Mouse (Mus musculus): ENCODE results near the gene Olfr324. TPM values are rescaled to one million over a fixed set of nuclear protein-coding genes. Genes with fewer than 3 reads are reported as not detected.

Olfr324 gene
- not detected for polyA plus RNA-seq (2017; shearing (Covaris generic))

GRCm38 (mm10) chr11:58594814-58595213 is at the start of gene Olfr324:
Gene Olfr324, plus strand, starts transcription at chr11:58595114.

GRCm38 (mm10) chr11:58546322-58546721 is 48.6 kb upstream of the Olfr324 start, which contains the start of gene Olfr329-ps:
Gene Olfr329-ps, minus strand, starts transcription at chr11:58546422.

GRCm38 (mm10) chr11:58555536-58555935 is 39.4 kb upstream of the Olfr324 start, which contains the start of gene Olfr328:
Gene Olfr328, minus strand, starts transcription at chr11:58555636.

GRCm38 (mm10) chr11:58570405-58570804 is 24.5 kb upstream of the Olfr324 start, which contains the start of gene Olfr224:
Gene Olfr224, minus strand, starts transcription at chr11:58570553.

GRCm38 (mm10) chr11:58577430-58577829 is 17.5 kb upstream of the Olfr324 start, which contains the start of gene Olfr325:
Gene Olfr325, plus strand, starts transcription at chr11:58577730.

GRCm38 (mm10) chr11:58615975-58616374 is 21.1 kb downstream of the Olfr324 start, which contains the start of gene 2210407C18Rik:
Gene 2210407C18Rik, minus strand, starts transcription at chr11:58616075.

GRCm38 (mm10) chr11:58630401-58630800 is 35.5 kb downstream of the Olfr324 start, which contains the start of gene Olfr323:
Gene Olfr323, minus strand, starts transcription at chr11:58630501.

GRCm38 (mm10) chr11:58640272-58640867 is 45.5 kb downstream of the Olfr324 start, which contains the start of gene Trim58:
Gene Trim58, plus strand, starts transcription at chr11:58640465.

Other genes with a start within 250 kb of the Olfr324 start
- not detected for gene Lypd8, start 216.1 kb upstream of the Olfr324 start, polyA plus RNA-seq (2017; shearing (Covaris generic))
- gene 1810065E05Rik, start 174.0 kb upstream of the Olfr324 start, polyA plus RNA-seq (2017; shearing (Covaris generic)), result not detected
- gene Gm12253, start 162.6 kb upstream of the Olfr324 start, polyA plus RNA-seq (2017; shearing (Covaris generic)), result not detected
- not detected for gene Lypd9, start 142.2 kb upstream of the Olfr324 start, polyA plus RNA-seq (2017; shearing (Covaris generic))
- not detected for gene Olfr30, start 132.8 kb upstream of the Olfr324 start, polyA plus RNA-seq (2017; shearing (Covaris generic))
- gene Olfr332, start 102.6 kb upstream of the Olfr324 start, polyA plus RNA-seq (2017; shearing (Covaris generic)), result not detected
- gene Olfr331, start 92.5 kb upstream of the Olfr324 start, polyA plus RNA-seq (2017; shearing (Covaris generic)), result not detected
- gene Olfr330, start 60.3 kb upstream of the Olfr324 start, polyA plus RNA-seq (2017; shearing (Covaris generic)), result not detected
- not detected for gene Olfr329-ps, start 48.7 kb upstream of the Olfr324 start, polyA plus RNA-seq (2017; shearing (Covaris generic))
- gene Olfr328, start 39.5 kb upstream of the Olfr324 start, polyA plus RNA-seq (2017; shearing (Covaris generic)), result not detected
- gene Olfr224, start 24.6 kb upstream of the Olfr324 start, polyA plus RNA-seq (2017; shearing (Covaris generic)), result not detected
- not detected for gene Olfr325, start 17.4 kb upstream of the Olfr324 start, polyA plus RNA-seq (2017; shearing (Covaris generic))
- not detected for gene 2210407C18Rik, start 21.0 kb downstream of the Olfr324 start, polyA plus RNA-seq (2017; shearing (Covaris generic))
- not detected for gene Olfr323, start 35.4 kb downstream of the Olfr324 start, polyA plus RNA-seq (2017; shearing (Covaris generic))
- not detected for gene Trim58, start 45.4 kb downstream of the Olfr324 start, polyA plus RNA-seq (2017; shearing (Covaris generic))
- gene Olfr322, start 63.7 kb downstream of the Olfr324 start, polyA plus RNA-seq (2017; shearing (Covaris generic)), result not detected
- gene Olfr320, start 86.0 kb downstream of the Olfr324 start, polyA plus RNA-seq (2017; shearing (Covaris generic)), result not detected
- not detected for gene Olfr319, start 104.0 kb downstream of the Olfr324 start, polyA plus RNA-seq (2017; shearing (Covaris generic))
- 0.09 TPM for gene Olfr318, start 128.9 kb downstream of the Olfr324 start, polyA plus RNA-seq (2017; shearing (Covaris generic))
- gene Olfr317, start 144.1 kb downstream of the Olfr324 start, polyA plus RNA-seq (2017; shearing (Covaris generic)), result not detected
- not detected for gene Olfr316, start 157.6 kb downstream of the Olfr324 start, polyA plus RNA-seq (2017; shearing (Covaris generic))
- gene Olfr315, start 178.1 kb downstream of the Olfr324 start, polyA plus RNA-seq (2017; shearing (Covaris generic)), result not detected
- gene Olfr314, start 187.8 kb downstream of the Olfr324 start, polyA plus RNA-seq (2017; shearing (Covaris generic)), result 0.10 TPM
- not detected for gene Fam183b, start 206.8 kb downstream of the Olfr324 start, polyA plus RNA-seq (2017; shearing (Covaris generic))
- gene Olfr313, start 219.9 kb downstream of the Olfr324 start, polyA plus RNA-seq (2017; shearing (Covaris generic)), result not detected
- not detected for gene Olfr312, start 234.1 kb downstream of the Olfr324 start, polyA plus RNA-seq (2017; shearing (Covaris generic))
- gene Olfr311, start 244.1 kb downstream of the Olfr324 start, polyA plus RNA-seq (2017; shearing (Covaris generic)), result not detected

Data from CD4-positive, CD25-positive, alpha-beta regulatory T cell, adult 9 weeks (primary cell).